Mouse (Mus musculus): Measurements from ENCODE around the gene Mycbpap. TPM values are rescaled to one million over a fixed set of nuclear protein-coding genes. Genes with fewer than 3 reads are reported as not detected.

Gene Mycbpap
- total and polyA plus RNA-seq, 3 experiments, result 0.08 to 3.1 (median 1.1) TPM

DNA sequence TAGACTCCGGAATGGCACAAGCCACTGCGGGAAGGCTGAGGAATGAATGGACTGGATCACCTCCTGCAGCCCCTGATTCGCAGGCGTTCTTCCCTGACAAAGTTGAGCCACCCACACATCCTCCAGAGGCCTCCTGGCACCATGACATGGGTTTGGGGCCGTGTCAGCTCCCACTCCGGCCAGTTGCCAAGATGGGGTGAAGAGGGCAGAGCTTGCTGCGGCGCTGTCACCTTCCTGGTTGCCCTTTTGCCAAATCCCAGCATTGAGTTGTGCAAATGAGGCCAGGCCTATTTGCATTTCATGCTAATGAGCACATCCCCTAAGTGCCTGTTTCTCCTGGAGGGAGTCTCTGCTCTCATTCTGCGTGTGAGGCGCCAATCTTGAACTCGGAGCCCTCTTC is 45.8 kb downstream of the Mycbpap start:
- Histone ChIP-seq H3K27me3 (replicated peaks) (peaks cover 92% of the 10 kb centered on the region), H3K9ac (ENCODE audit: insufficient read depth, low read depth) (no peak overlapping the region), H3K79me2 (replicated peaks; ENCODE audit: control insufficient read depth, extremely low read depth, insufficient read depth, poor library complexity, severe bottlenecking) (no peaks in the 10 kb centered on the region), H3K4me2 (ENCODE audit: insufficient read depth, low read depth, poor library complexity, severe bottlenecking) (0 out of 2 replicates have a peak overlapping the region, but pooled peaks have one; percentile 6), H3K9me3 (replicated peaks; ENCODE audit: low read length) (no peaks in the 10 kb centered on the region), H3K4me3 (replicated peaks in 1 of 3; ENCODE audit: low read depth in 2 of 3, low read length in 2 of 3, poor library complexity in 1 of 3) (no peak overlapping the region), H3K36me3 (replicated peaks in 1 of 2; ENCODE audit: control insufficient read depth in 1 of 2, insufficient read depth in 1 of 2, low read length in 1 of 2) (no peaks in the 10 kb centered on the region), H3K27ac (ENCODE audit: insufficient read depth, low read depth) (no peak overlapping the region), H3K4me1 (ENCODE audit: control insufficient read depth in 1 of 2, insufficient read depth in 2 of 2) (peaks cover 14 to 49% of the 10 kb centered on the region in 2 experiments)
- no peak for DNase-seq (ENCODE audit: extremely low read depth)
- no peak for TF ChIP-seq E2F4 (IDR thresholded peaks at IDR 0.05; ENCODE audit: insufficient replicate concordance, low read depth, low read length)
- TF ChIP-seq HCFC1 (IDR thresholded peaks at IDR 0.05; ENCODE audit: low read depth, low read length), result no peak
- no peak for TF ChIP-seq GABPA (IDR thresholded peaks at IDR 0.05; ENCODE audit: insufficient replicate concordance, low read depth, low read length)
- TF ChIP-seq ELF1 (IDR thresholded peaks at IDR 0.05; ENCODE audit: low read depth, low read length), result no peak
- no peak for TF ChIP-seq BHLHE40 (IDR thresholded peaks at IDR 0.05; ENCODE audit: low read depth, low read length)
- TF ChIP-seq POLR2AphosphoS2 (IDR thresholded peaks at IDR 0.05; ENCODE audit: low read depth, low read length), result no peak
- no peak for TF ChIP-seq MAFK (IDR thresholded peaks at IDR 0.05; ENCODE audit: insufficient replicate concordance, low read length)
- in situ Hi-C loops (cut with MboI; ENCODE audit: low pct_ligation_motif_present, low pct_unique_long_range_greater_than_20kb, low sequenced_read_pairs), result no loop called here
- dilution Hi-C loops (cut with MboI; ENCODE audit: extremely low pct_ligation_motif_present, extremely low pct_unique_long_range_greater_than_20kb, low sequenced_read_pairs), result no loop called here

- Histone ChIP-seq H3K4me1 (ENCODE audit: control insufficient read depth in 1 of 2, insufficient read depth in 2 of 2) (peaks cover 17 to 59% of the 10 kb centered on the region in 2 experiments), H3K27me3 (replicated peaks) (peaks cover 84% of the 10 kb centered on the region), H3K27ac (ENCODE audit: insufficient read depth, low read depth) (no peak overlapping the region), H3K4me3 (replicated peaks in 1 of 3; ENCODE audit: low read depth in 2 of 3, low read length in 2 of 3, poor library complexity in 1 of 3) (peak overlapping the region in 2 of 3 experiments; percentile 46 to 49), H3K79me2 (replicated peaks; ENCODE audit: control insufficient read depth, extremely low read depth, insufficient read depth, poor library complexity, severe bottlenecking) (no peaks in the 10 kb centered on the region), H3K4me2 (ENCODE audit: insufficient read depth, low read depth, poor library complexity, severe bottlenecking) (peak overlapping the region; percentile 99), H3K9ac (ENCODE audit: insufficient read depth, low read depth) (no peak overlapping the region), H3K9me3 (replicated peaks; ENCODE audit: low read length) (no peaks in the 10 kb centered on the region), H3K36me3 (replicated peaks in 1 of 2; ENCODE audit: control insufficient read depth in 1 of 2, insufficient read depth in 1 of 2, low read length in 1 of 2) (no peaks in the 10 kb centered on the region)
- in situ Hi-C loops (cut with MboI; ENCODE audit: low pct_ligation_motif_present, low pct_unique_long_range_greater_than_20kb, low sequenced_read_pairs), result no loop called here
- peak; percentile 1; the same call in 1 of the 2 replicates for TF ChIP-seq MXI1 (IDR thresholded peaks at IDR 0.05; ENCODE audit: low read depth, low read length)
- TF ChIP-seq TBP (conservative IDR thresholded peaks at IDR 0.05; ENCODE audit: low read depth, low read length), result no peak
- TF ChIP-seq CHD1 (IDR thresholded peaks at IDR 0.05; ENCODE audit: low read depth, low read length), result no peak
- TF ChIP-seq RCOR1 (conservative IDR thresholded peaks at IDR 0.05; ENCODE audit: low read depth, low read length), result no peak
- no peak for TF ChIP-seq ZKSCAN1 (IDR thresholded peaks at IDR 0.05; ENCODE audit: borderline replicate concordance, low read depth, low read length)
- TF ChIP-seq IRF4 (IDR thresholded peaks at IDR 0.05; ENCODE audit: low read depth, low read length), result no peak
- no peak for DNase-seq (ENCODE audit: extremely low read depth)
- dilution Hi-C loops (cut with MboI; ENCODE audit: extremely low pct_ligation_motif_present, extremely low pct_unique_long_range_greater_than_20kb, low sequenced_read_pairs), result no loop called here
Measured at GRCm38 (mm10) chr11:94474544-94474910, 47.0 kb downstream of the Mycbpap start.

Measured in CH12.LX (cell line).